Mouse (Mus musculus): ENCODE measurements at regions not wholly inside any gene's neighbourhood (a gene's known extent, or its start where the extent isn't known, plus 50 kb on each side); places are given as distances from the start of the nearest gene placed in this dataset.

- peak; percentile 16 for DNase-seq
Measured at GRCm38 (mm10) chr13:4662336-4663101, 53.5 kb upstream of the Akr1e1 start.

Measured in gastrocnemius, postnatal 25 days (tissue).